Mouse (Mus musculus) gastrocnemius, postnatal 10 days (tissue): Measurements from ENCODE around the gene Tmem63b. TPM values are rescaled to one million over a fixed set of nuclear protein-coding genes. Genes with fewer than 3 reads are reported as not detected.
"Not testable (repeated sequence)": the region's sequence is repeated elsewhere in the genome, so short reads cannot be mapped to it uniquely, and the experiment has no call there.

Experiments used
- DNase-seq: peaks from one replicate; pipeline ENCODE4 v3.0.0; 2021; ENCODE audit warnings: mixed read lengths
- total RNA-seq, 2 experiments: library from RNA; stranded (reverse); gene quantifications; 2 replicates each; pipeline ENCODE4 v1.2.3; 2021

Gene Tmem63b
- total RNA-seq, 2 experiments from 2014 or later = 55.0 to 58.2 TPM

GRCm38 (mm10) chr17:45623425-45623824 is 63.3 kb downstream of the Tmem63b start:
- DNase-seq = not testable (repeated sequence)

GRCm38 (mm10) chr17:45619386-45620256 is 67.1 kb downstream of the Tmem63b start:
- DNase-seq = no peak

- no peak for DNase-seq
Measured at GRCm38 (mm10) chr17:45618941-45619385, 67.7 kb downstream of the Tmem63b start.

GRCm38 (mm10) chr17:45617655-45618054 is 69.0 kb downstream of the Tmem63b start:
- no peak for DNase-seq

- no peak for DNase-seq
Measured at GRCm38 (mm10) chr17:45616679-45617078, 70.0 kb downstream of the Tmem63b start.

GRCm38 (mm10) chr17:45616046-45616650 is 70.6 kb downstream of the Tmem63b start:
- no peak for DNase-seq

GRCm38 (mm10) chr17:45612921-45613320 is 73.8 kb downstream of the Tmem63b start:
- DNase-seq = no peak

- DNase-seq = no peak
Measured at GRCm38 (mm10) chr17:45612008-45612407, 74.7 kb downstream of the Tmem63b start.

Other genes with a start within 250 kb of the Tmem63b start
- under 1 TPM; 0.25 to 0.26 TPM for gene Spats1, start 211.5 kb downstream of the Tmem63b start, total RNA-seq
- 10 to 100 TPM; 14.3 to 16.4 TPM for gene Aars2, start 180.1 kb downstream of the Tmem63b start, total RNA-seq
- not detected for gene Tcte1, start 163.5 kb downstream of the Tmem63b start, total RNA-seq
- under 1 TPM; 0.09 to 0.36 TPM for gene Tmem151b, start 137.2 kb downstream of the Tmem63b start, total RNA-seq
- 1 to 10 TPM; 1.3 to 2.3 TPM for gene Nfkbie, start 131.2 kb downstream of the Tmem63b start, total RNA-seq
- 10 to 100 TPM; 29.9 to 39.3 TPM for gene Slc35b2, start 123.0 kb downstream of the Tmem63b start, total RNA-seq
- gene Hsp90ab1, start 113.6 kb downstream of the Tmem63b start, total RNA-seq = 100 to 1,000 TPM; 900 to 909 TPM
- gene Slc29a1, start 87.3 kb downstream of the Tmem63b start, total RNA-seq = 100 to 1,000 TPM in 1 of 2 experiments, 10 to 100 TPM in 1; 97.4 to 114 TPM
- gene Mymx, start 84.8 kb downstream of the Tmem63b start, total RNA-seq = 10 to 100 TPM; 16.1 to 18.7 TPM
- gene Capn11, start 27.6 kb downstream of the Tmem63b start, total RNA-seq = under 1 TPM in 1 of 2 experiments, not detected in 1; 0.16 TPM
- gene Mrpl14, start 583 bp downstream of the Tmem63b start, total RNA-seq = 10 to 100 TPM; 82.3 to 83.5 TPM
- not detected for gene 1600014C23Rik, start 46.9 kb upstream of the Tmem63b start, total RNA-seq